Mouse (Mus musculus): ENCODE data around the gene Bdp1. TPM values are rescaled to one million over a fixed set of nuclear protein-coding genes. Genes with fewer than 3 reads are reported as not detected.

Gene Bdp1
- polyA plus RNA-seq, 1 experiment from 2014 or later = 22.3 TPM

- Histone ChIP-seq H3K9ac (ENCODE audit: low read length) (peak within 1 kb of the TSS; percentile 89), H3K27me3 (ENCODE audit: control insufficient read depth, insufficient read depth, low read length) (no peaks in the 10 kb centered on the region), H3K4me2 (ENCODE audit: low read depth, low read length) (peak within 1 kb of the TSS; percentile 97), H3K4me1 (ENCODE audit: control insufficient read depth, insufficient read depth, low read length) (peaks cover 15% of the 10 kb centered on the region), H3K4me3 (ENCODE audit: low read length) (peak within 1 kb of the TSS; percentile 85), H3K36me3 (ENCODE audit: control insufficient read depth, insufficient read depth) (peaks cover 5% of the 10 kb centered on the region; the same call in 1 of the 2 replicates), H3K27ac (ENCODE audit: low read length) (peak within 1 kb of the TSS; percentile 77), H3K9me3 (replicated peaks; ENCODE audit: control insufficient read depth, low read length) (no peaks in the 10 kb centered on the region)
- peak; percentile 100 for ATAC-seq (replicated peaks; ENCODE audit: extremely low read depth, insufficient read depth, low FRiP score)
- WGBS = 3% methylated on average over 47 of the region's 47 CpGs
These were observed 88.7 kb downstream of the Bdp1 start, which contains the start of gene Mccc2 for GRCm38 (mm10) chr13:100014906-100015895. TSS of gene Mccc2 (minus strand) at chr13:100015639.

- no peaks in the 10 kb centered on the region for H3K36me3 ChIP-seq (ENCODE audit: control insufficient read depth, insufficient read depth)
These were observed 97.9 kb downstream of the Bdp1 start for GRCm38 (mm10) chr13:100005911-100006496.

GRCm38 (mm10) chr13:100001790-100002196 lies 102.1 kb downstream of the Bdp1 start:
- Histone ChIP-seq H3K4me2 (ENCODE audit: low read depth, low read length) (no peak overlapping the region), H3K9me3 (replicated peaks; ENCODE audit: control insufficient read depth, low read length) (no peaks in the 10 kb centered on the region), H3K27me3 (ENCODE audit: control insufficient read depth, insufficient read depth, low read length) (no peaks in the 10 kb centered on the region), H3K9ac (ENCODE audit: low read length) (no peak overlapping the region), H3K27ac (ENCODE audit: low read length) (no peak overlapping the region), H3K4me3 (ENCODE audit: low read length) (no peak overlapping the region), H3K36me3 (ENCODE audit: control insufficient read depth, insufficient read depth) (no peaks in the 10 kb centered on the region), H3K4me1 (ENCODE audit: control insufficient read depth, insufficient read depth, low read length) (no peaks in the 10 kb centered on the region)
- WGBS = 17% methylated on average over 5 of the region's 5 CpGs
- peak; percentile 80 for ATAC-seq (replicated peaks; ENCODE audit: extremely low read depth, insufficient read depth, low FRiP score)

More at GRCm38 (mm10) chr13:100005911-100006496, 97.9 kb downstream of the Bdp1 start:
- no peak overlapping the region for H3K27ac ChIP-seq (ENCODE audit: low read length)
- no peak for ATAC-seq (replicated peaks; ENCODE audit: extremely low read depth, insufficient read depth, low FRiP score)
- no peak overlapping the region for H3K4me2 ChIP-seq (ENCODE audit: low read depth, low read length)
- H3K4me3 ChIP-seq (ENCODE audit: low read length) = no peak overlapping the region
- no peak overlapping the region for H3K9ac ChIP-seq (ENCODE audit: low read length)
- no peaks in the 10 kb centered on the region for H3K9me3 ChIP-seq (replicated peaks; ENCODE audit: control insufficient read depth, low read length)
- H3K27me3 ChIP-seq (ENCODE audit: control insufficient read depth, insufficient read depth, low read length) = no peaks in the 10 kb centered on the region
- no peaks in the 10 kb centered on the region for H3K4me1 ChIP-seq (ENCODE audit: control insufficient read depth, insufficient read depth, low read length)
- WGBS = 83% methylated on average over 12 of the region's 12 CpGs

- H3K4me3 ChIP-seq (ENCODE audit: low read length) = no peak overlapping the region
- no peaks in the 10 kb centered on the region for H3K36me3 ChIP-seq (ENCODE audit: control insufficient read depth, insufficient read depth)
- no peak overlapping the region for H3K9ac ChIP-seq (ENCODE audit: low read length)
- no peak for ATAC-seq (replicated peaks; ENCODE audit: extremely low read depth, insufficient read depth, low FRiP score)
- no peaks in the 10 kb centered on the region for H3K4me1 ChIP-seq (ENCODE audit: control insufficient read depth, insufficient read depth, low read length)
- no peaks in the 10 kb centered on the region for H3K9me3 ChIP-seq (replicated peaks; ENCODE audit: control insufficient read depth, low read length)
- no peak overlapping the region for H3K27ac ChIP-seq (ENCODE audit: low read length)
- H3K27me3 ChIP-seq (ENCODE audit: control insufficient read depth, insufficient read depth, low read length) = no peaks in the 10 kb centered on the region
- WGBS = 77% methylated on average over 3 of the region's 3 CpGs
- no peak overlapping the region for H3K4me2 ChIP-seq (ENCODE audit: low read depth, low read length)
These were observed 104.8 kb downstream of the Bdp1 start for GRCm38 (mm10) chr13:99999078-99999477.

GRCm38 (mm10) chr13:99998099-99998498 lies 105.8 kb downstream of the Bdp1 start:
- Histone ChIP-seq H3K4me3 (ENCODE audit: low read length) (no peak overlapping the region), H3K4me1 (ENCODE audit: control insufficient read depth, insufficient read depth, low read length) (no peaks in the 10 kb centered on the region), H3K27ac (ENCODE audit: low read length) (no peak overlapping the region), H3K27me3 (ENCODE audit: control insufficient read depth, insufficient read depth, low read length) (no peaks in the 10 kb centered on the region), H3K36me3 (ENCODE audit: control insufficient read depth, insufficient read depth) (no peaks in the 10 kb centered on the region), H3K9ac (ENCODE audit: low read length) (no peak overlapping the region), H3K9me3 (replicated peaks; ENCODE audit: control insufficient read depth, low read length) (no peaks in the 10 kb centered on the region), H3K4me2 (ENCODE audit: low read depth, low read length) (no peak overlapping the region)
- no peak for ATAC-seq (replicated peaks; ENCODE audit: extremely low read depth, insufficient read depth, low FRiP score)
- WGBS = 90% methylated on average over 3 of the region's 3 CpGs

- Histone ChIP-seq H3K36me3 (ENCODE audit: control insufficient read depth, insufficient read depth) (peaks cover 7% of the 10 kb centered on the region; the same call in 1 of the 2 replicates), H3K4me3 (ENCODE audit: low read length) (no peak overlapping the region), H3K4me2 (ENCODE audit: low read depth, low read length) (no peak overlapping the region), H3K27ac (ENCODE audit: low read length) (no peak overlapping the region), H3K27me3 (ENCODE audit: control insufficient read depth, insufficient read depth, low read length) (no peaks in the 10 kb centered on the region), H3K4me1 (ENCODE audit: control insufficient read depth, insufficient read depth, low read length) (no peaks in the 10 kb centered on the region), H3K9ac (ENCODE audit: low read length) (no peak overlapping the region), H3K9me3 (replicated peaks; ENCODE audit: control insufficient read depth, low read length) (no peaks in the 10 kb centered on the region)
- no peak for ATAC-seq (replicated peaks; ENCODE audit: extremely low read depth, insufficient read depth, low FRiP score)
- 91% methylated on average over 4 of the region's 4 CpGs for WGBS
These were observed 114.3 kb downstream of the Bdp1 start for GRCm38 (mm10) chr13:99989592-99989991.

GRCm38 (mm10) chr13:99983320-99983719 lies 120.5 kb downstream of the Bdp1 start:
- no peaks in the 10 kb centered on the region for H3K9me3 ChIP-seq (replicated peaks; ENCODE audit: control insufficient read depth, low read length)
- H3K4me1 ChIP-seq (ENCODE audit: control insufficient read depth, insufficient read depth, low read length) = no peaks in the 10 kb centered on the region
- no peak overlapping the region for H3K9ac ChIP-seq (ENCODE audit: low read length)
- no peaks in the 10 kb centered on the region for H3K27me3 ChIP-seq (ENCODE audit: control insufficient read depth, insufficient read depth, low read length)
- H3K36me3 ChIP-seq (ENCODE audit: control insufficient read depth, insufficient read depth) = peaks cover 4% of the 10 kb centered on the region; the same call in 1 of the 2 replicates
- H3K4me3 ChIP-seq (ENCODE audit: low read length) = no peak overlapping the region
- WGBS = 93% methylated on average over 1 of the region's 1 CpGs
- no peak overlapping the region for H3K4me2 ChIP-seq (ENCODE audit: low read depth, low read length)
- no peak overlapping the region for H3K27ac ChIP-seq (ENCODE audit: low read length)
- ATAC-seq (replicated peaks; ENCODE audit: extremely low read depth, insufficient read depth, low FRiP score) = no peak

- Histone ChIP-seq H3K9me3 (replicated peaks; ENCODE audit: control insufficient read depth, low read length) (no peaks in the 10 kb centered on the region), H3K4me1 (ENCODE audit: control insufficient read depth, insufficient read depth, low read length) (no peaks in the 10 kb centered on the region), H3K9ac (ENCODE audit: low read length) (no peak overlapping the region), H3K4me2 (ENCODE audit: low read depth, low read length) (no peak overlapping the region), H3K36me3 (ENCODE audit: control insufficient read depth, insufficient read depth) (peaks cover 6% of the 10 kb centered on the region; the same call in 1 of the 2 replicates), H3K4me3 (ENCODE audit: low read length) (no peak overlapping the region), H3K27me3 (ENCODE audit: control insufficient read depth, insufficient read depth, low read length) (no peaks in the 10 kb centered on the region), H3K27ac (ENCODE audit: low read length) (no peak overlapping the region)
- no peak for ATAC-seq (replicated peaks; ENCODE audit: extremely low read depth, insufficient read depth, low FRiP score)
- 46% methylated on average over 2 of the region's 2 CpGs for WGBS
These were observed 124.5 kb downstream of the Bdp1 start for GRCm38 (mm10) chr13:99979406-99979805.

GRCm38 (mm10) chr13:99970089-99970488 lies 133.8 kb downstream of the Bdp1 start:
- Histone ChIP-seq H3K4me3 (ENCODE audit: low read length) (no peak overlapping the region), H3K9ac (ENCODE audit: low read length) (no peak overlapping the region), H3K4me1 (ENCODE audit: control insufficient read depth, insufficient read depth, low read length) (no peaks in the 10 kb centered on the region), H3K27ac (ENCODE audit: low read length) (no peak overlapping the region), H3K27me3 (ENCODE audit: control insufficient read depth, insufficient read depth, low read length) (no peaks in the 10 kb centered on the region), H3K36me3 (ENCODE audit: control insufficient read depth, insufficient read depth) (peaks cover 12% of the 10 kb centered on the region), H3K4me2 (ENCODE audit: low read depth, low read length) (no peak overlapping the region), H3K9me3 (replicated peaks; ENCODE audit: control insufficient read depth, low read length) (no peaks in the 10 kb centered on the region)
- no peak for ATAC-seq (replicated peaks; ENCODE audit: extremely low read depth, insufficient read depth, low FRiP score)
- 70% methylated on average over 5 of the region's 5 CpGs for WGBS

Measured in heart, embryonic 16.5 days (tissue).